Mouse (Mus musculus) ES-Bruce4 (cell line): ENCODE measurements around the gene Rnf213.

Experiments used
- CTCF ChIP-seq: IDR thresholded peaks from one replicate; pipeline ENCODE4 v1.8.1; 2011; ENCODE audit warnings: low read depth, low read length
- POLR2A ChIP-seq: IDR thresholded peaks from one replicate; pipeline ENCODE4 v1.8.1; 2011; ENCODE audit warnings: low read length; ENCODE audit not compliant: insufficient read depth

DNA sequence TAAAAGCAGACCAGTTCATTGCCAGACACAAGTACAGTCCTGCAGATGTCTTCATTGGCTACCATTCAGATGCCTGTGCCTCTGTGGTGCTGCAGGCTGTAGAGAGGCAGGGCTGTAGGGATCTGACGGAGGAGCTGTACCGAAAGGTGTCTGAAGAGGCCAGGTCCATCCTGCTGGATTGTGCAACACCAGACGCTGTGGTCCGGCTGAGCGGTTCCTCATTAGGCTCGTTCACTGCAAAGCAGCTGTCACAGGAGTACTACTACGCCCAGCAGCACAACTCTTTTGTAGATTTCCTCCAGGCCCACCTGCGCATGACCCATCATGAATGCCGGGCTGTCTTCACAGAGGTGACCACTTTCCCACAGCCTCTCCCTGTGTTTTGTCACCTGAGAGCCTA lies 50.5 kb downstream of the Rnf213 start:
- TF ChIP-seq POLR2A (no peak), CTCF (no peak)
